Comparison of ENCODE assay signal across 24 mouse cellular contexts in genomic region chr15:51363391-51363790, GRCm38 (mm10).
DNase-seq lines count a peak whose midpoint lies in the region; ATAC-seq and TF ChIP-seq lines count a peak whose summit lies in the region.
"Had no signal": no experiment of that assay in that cellular context is flagged by ENCODE, and none has a peak within 500 bp of the region (broad histone marks: within the 10 kb centered on the region; RNA-seq: fewer than 3 reads in every experiment).

No protein-coding gene starts in this region.

- no peaks in the 10 kb centered on the region for H3K27me3 ChIP-seq in heart, postnatal 0 days (ENCODE audit: control insufficient read depth, insufficient read depth, low read length)
- no peaks in the 10 kb centered on the region for H3K27me3 ChIP-seq in hindbrain, embryonic 13.5 days
- H3K27me3 ChIP-seq: limb, embryonic 12.5 days had no signal

- H3K9me3 ChIP-seq in heart, postnatal 0 days (replicated peaks; ENCODE audit: control insufficient read depth, low read length): no peaks in the 10 kb centered on the region
- no peaks in the 10 kb centered on the region for H3K9me3 ChIP-seq in hindbrain, embryonic 13.5 days
- H3K9me3 ChIP-seq: embryonic facial prominence, embryonic 10.5 days; hindbrain, embryonic 10.5 days; limb, embryonic 12.5 days; midbrain, embryonic 10.5 days had no signal

- no peak overlapping the region for H3K27ac ChIP-seq in heart, postnatal 0 days (ENCODE audit: low read depth)
- H3K27ac ChIP-seq in hindbrain, embryonic 13.5 days: no peak overlapping the region
- H3K27ac ChIP-seq: embryonic facial prominence, embryonic 10.5 days; heart, adult 2 months; hindbrain, embryonic 10.5 days; hindbrain, postnatal 0 days; limb, embryonic 12.5 days; macrophage; midbrain, embryonic 10.5 days; stomach, postnatal 0 days had no signal

- no peak overlapping the region for H3K4me3 ChIP-seq in heart, postnatal 0 days (ENCODE audit: low read depth, low read length)
- H3K4me3 ChIP-seq in hindbrain, embryonic 13.5 days: no peak overlapping the region
- H3K4me3 ChIP-seq: embryonic facial prominence, embryonic 10.5 days; heart, adult 2 months; hindbrain, embryonic 10.5 days; limb, embryonic 12.5 days; midbrain, embryonic 10.5 days had no signal

- peak; percentile 48 to 78 for DNase-seq in heart, adult 18-20 months
- DNase-seq in heart, postnatal 4 days: no peak
- peak; percentile 25 for DNase-seq in MN1 (ENCODE audit: low spot score)
- DNase-seq in heart, postnatal 0 days (ENCODE audit: low spot score): peak; percentile 27
- DNase-seq in skeletal muscle tissue, adult 2 months (ENCODE audit: low read depth, low spot score): peak; percentile 73
- DNase-seq: cerebellum, adult 11-12 months; cerebellum, postnatal 10 days; kidney, postnatal 25 days; liver, postnatal 0 days had no signal

- no peak overlapping the region for H3K9ac ChIP-seq in heart, postnatal 0 days (replicated peaks; ENCODE audit: low read depth, low read length)
- H3K9ac ChIP-seq in hindbrain, embryonic 13.5 days: no peak overlapping the region
- H3K9ac ChIP-seq: limb, embryonic 12.5 days; liver, postnatal 0 days had no signal

- ATAC-seq in heart, postnatal 0 days (ENCODE audit: insufficient read depth, low read depth): no peak; the same call in 1 of the 2 replicates
- ATAC-seq in hindbrain, embryonic 13.5 days (ENCODE audit: low FRiP score): no peak
- ATAC-seq in megakaryocyte progenitor cell, adult 5-6 weeks (replicated peaks; ENCODE audit: poor library complexity): no peak
- ATAC-seq: forebrain, embryonic 16.5 days; hindbrain, postnatal 0 days; intestine, embryonic 16.5 days; liver, postnatal 0 days; lung, postnatal 0 days; midbrain, embryonic 16.5 days had no signal

- WGBS in heart, postnatal 0 days: 26% methylated on average over 7 of the region's 7 CpGs
- 71% methylated on average over 7 of the region's 7 CpGs for WGBS in hindbrain, embryonic 13.5 days

- TF ChIP-seq CTCF in heart, postnatal 0 days (IDR thresholded peaks at IDR 0.05; ENCODE audit: low read depth): no peak

- TF ChIP-seq EP300 in heart, postnatal 0 days (IDR thresholded peaks at IDR 0.05; ENCODE audit: low read depth): no peak

- H3K4me2 ChIP-seq in heart, postnatal 0 days (ENCODE audit: low read depth, low read length): no peak overlapping the region
- H3K4me2 ChIP-seq in hindbrain, embryonic 13.5 days: no peak overlapping the region
- H3K4me2 ChIP-seq: limb, embryonic 12.5 days; liver, embryonic 11.5 days had no signal

- H3K36me3 ChIP-seq in heart, postnatal 0 days (replicated peaks; ENCODE audit: control insufficient read depth, insufficient read depth, low read length): no peaks in the 10 kb centered on the region
- H3K36me3 ChIP-seq in hindbrain, embryonic 13.5 days: no peaks in the 10 kb centered on the region
- H3K36me3 ChIP-seq: embryonic facial prominence, embryonic 10.5 days; hindbrain, embryonic 10.5 days; limb, embryonic 12.5 days; midbrain, embryonic 10.5 days had no signal

- H3K4me1 ChIP-seq in heart, postnatal 0 days (ENCODE audit: control insufficient read depth, insufficient read depth): no peaks in the 10 kb centered on the region
- H3K4me1 ChIP-seq in hindbrain, embryonic 13.5 days (replicated peaks): no peaks in the 10 kb centered on the region
- H3K4me1 ChIP-seq: embryonic facial prominence, embryonic 10.5 days; hindbrain, embryonic 10.5 days; limb, embryonic 12.5 days; midbrain, embryonic 10.5 days had no signal
